Mouse (Mus musculus) hindbrain, embryonic 16.5 days (tissue): Measurements from ENCODE around the gene Srgap3. TPM values are rescaled to one million over a fixed set of nuclear protein-coding genes. Genes with fewer than 3 reads are reported as not detected.

Experiments used
- ATAC-seq: fragments of 200-750 bp; cut with Nextera tagmentation; 2 replicates; pipeline ENCODE4 v1.8.0; 2017; ENCODE audit warnings: moderate TSS enrichment, moderate library complexity
- H3K27ac ChIP-seq: fragments of 300-500 bp; sonication (generic); 2 replicates; pipeline ENCODE4 v1.5.1; 2014; ENCODE audit warnings: low read depth, mild to moderate bottlenecking, control low read depth, low read length, moderate library complexity
- H3K27me3 ChIP-seq: fragments of 300-500 bp; sonication (generic); replicated peaks from 2 replicates; pipeline ENCODE4 v1.6.1; 2014; ENCODE audit warnings: low read length; ENCODE audit not compliant: control insufficient read depth, insufficient read depth
- H3K36me3 ChIP-seq: fragments of 300-500 bp; sonication (generic); 2 replicates; pipeline ENCODE4 v1.6.1; 2014; ENCODE audit warnings: mild to moderate bottlenecking, low read length, moderate library complexity, mixed read lengths; ENCODE audit not compliant: control insufficient read depth, insufficient read depth
- H3K4me1 ChIP-seq: fragments of 300-500 bp; sonication (generic); 2 replicates; pipeline ENCODE4 v1.6.1; 2014; ENCODE audit warnings: low read depth, low read length; ENCODE audit not compliant: control insufficient read depth, insufficient read depth
- H3K4me2 ChIP-seq: fragments of 300-500 bp; sonication (generic); 2 replicates; pipeline ENCODE4 v1.6.1; 2014; ENCODE audit warnings: mild to moderate bottlenecking, low read length, control low read depth, moderate library complexity
- H3K4me3 ChIP-seq: fragments of 300-500 bp; sonication (generic); 2 replicates; pipeline ENCODE4 v1.5.1; 2014; ENCODE audit warnings: mild to moderate bottlenecking, low read length, control low read depth, moderate library complexity
- H3K9ac ChIP-seq: fragments of 300-500 bp; sonication (generic); 2 replicates; pipeline ENCODE4 v1.6.1; 2014; ENCODE audit warnings: low read depth, mild to moderate bottlenecking, control low read depth, low read length, moderate library complexity
- H3K9me3 ChIP-seq: fragments of 300-500 bp; sonication (generic); 2 replicates; pipeline ENCODE4 v1.6.1; 2014; ENCODE audit warnings: mild to moderate bottlenecking, low read length, moderate library complexity; ENCODE audit not compliant: control insufficient read depth
- WGBS: fragments of 180-500 bp; shearing (Covaris S2); extraction: QIAGEN DNeasy Blood & Tissue Kit; methylation state at CpG from one replicate; pipeline ENCODE4 v1.1.7; 2014; 5-methylcytosine and 5-hydroxymethylcytosine counted together
- polyA plus RNA-seq: library from polyadenylated mRNA; unstranded; fragments of >200 nt; fragmentation: Nextera tagmentation; extraction: Ambion mirVana; gene quantifications from 2 replicates; pipeline ENCODE4 v1.2.1, GENCODE M21; 2015

Gene Srgap3
- polyA plus RNA-seq, 1 experiment from 2014 or later, result 27.0 TPM

DNA sequence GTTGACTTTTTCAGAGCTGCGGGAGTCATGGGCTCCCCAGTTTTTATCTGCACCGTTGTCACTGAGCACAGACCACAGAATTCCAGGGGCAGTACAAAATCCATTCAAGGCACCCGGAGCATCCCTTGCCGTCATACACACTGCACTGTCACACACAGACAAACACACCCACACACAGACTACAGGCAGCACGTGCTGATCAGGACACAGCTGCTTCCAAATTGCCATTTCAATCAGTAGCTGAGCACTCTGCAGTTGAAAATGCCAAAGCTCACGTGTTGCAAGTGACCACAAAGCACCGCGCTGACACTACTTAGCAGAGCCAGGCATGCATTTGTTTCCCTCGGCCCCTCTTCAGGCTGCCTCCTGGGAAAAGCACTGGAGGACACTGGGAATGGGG lies 7.8 kb downstream of the Srgap3 start:
- 61% methylated on average over 9 of the region's 9 CpGs for WGBS
- no peak for ATAC-seq
- no peak overlapping the region for H3K27ac ChIP-seq

DNA sequence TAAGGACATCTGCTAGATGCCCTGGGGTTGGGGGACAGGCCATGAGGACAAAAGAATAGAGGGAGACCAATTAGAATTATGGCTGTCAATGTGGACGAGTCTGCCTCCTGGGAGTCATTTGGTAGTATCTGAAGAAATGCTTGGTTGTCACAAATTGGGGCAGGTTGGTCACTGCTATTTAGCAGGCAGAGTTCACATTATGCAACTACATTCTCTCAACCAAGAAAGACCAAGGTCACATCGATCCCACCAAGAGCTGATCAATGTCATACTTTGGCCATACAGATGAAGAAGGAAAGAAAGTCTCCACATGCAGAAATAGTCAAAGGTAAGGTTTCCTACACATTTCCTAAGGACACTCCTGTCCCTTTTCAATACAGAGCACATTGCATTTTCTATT lies 9.3 kb downstream of the Srgap3 start:
- H3K4me3 ChIP-seq, result no peak overlapping the region
- H3K27me3 ChIP-seq, result no peaks in the 10 kb centered on the region
- no peak overlapping the region for H3K9ac ChIP-seq
- H3K9me3 ChIP-seq, result no peaks in the 10 kb centered on the region
- H3K27ac ChIP-seq, result no peak overlapping the region
- no peaks in the 10 kb centered on the region for H3K36me3 ChIP-seq
- peaks cover 24% of the 10 kb centered on the region for H3K4me1 ChIP-seq
- WGBS, result 67% methylated on average over 2 of the region's 2 CpGs
- H3K4me2 ChIP-seq, result no peak overlapping the region
- ATAC-seq, result no peak

More for the DNA sequence above, 7.8 kb downstream of the Srgap3 start:
- no peaks in the 10 kb centered on the region for H3K9me3 ChIP-seq
- no peak overlapping the region for H3K4me3 ChIP-seq
- H3K4me1 ChIP-seq, result peaks cover 33% of the 10 kb centered on the region
- no peaks in the 10 kb centered on the region for H3K27me3 ChIP-seq
- H3K4me2 ChIP-seq, result peak overlapping the region; percentile 19
- H3K9ac ChIP-seq, result no peak overlapping the region
- no peaks in the 10 kb centered on the region for H3K36me3 ChIP-seq

DNA sequence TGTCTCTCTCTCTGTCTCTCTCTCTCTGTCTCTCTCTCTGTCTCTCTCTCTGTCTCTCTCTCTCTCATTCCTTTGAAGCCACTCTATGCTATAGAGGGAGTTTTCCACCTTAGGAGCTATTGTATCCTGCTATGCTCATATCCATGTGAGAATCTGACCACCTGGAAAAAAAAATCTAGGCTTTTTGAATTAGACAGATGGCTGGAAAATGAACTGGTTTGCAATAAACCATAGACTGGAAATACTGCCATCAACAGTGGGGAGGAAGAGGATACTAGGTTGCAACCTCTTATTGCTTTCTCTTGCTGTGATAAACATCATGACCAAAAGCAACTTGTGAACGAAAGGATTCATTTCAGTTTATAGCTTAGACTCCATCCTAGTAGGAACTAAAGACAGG lies 12.6 kb downstream of the Srgap3 start:
- H3K27ac ChIP-seq, result no peak overlapping the region
- H3K9ac ChIP-seq, result no peak overlapping the region
- H3K36me3 ChIP-seq, result no peaks in the 10 kb centered on the region
- 76% methylated on average over 1 of the region's 1 CpGs for WGBS
- ATAC-seq, result no peak
- no peak overlapping the region for H3K4me2 ChIP-seq
- no peaks in the 10 kb centered on the region for H3K9me3 ChIP-seq
- H3K4me1 ChIP-seq, result peaks cover 31% of the 10 kb centered on the region
- H3K27me3 ChIP-seq, result no peaks in the 10 kb centered on the region
- H3K4me3 ChIP-seq, result no peak overlapping the region

DNA sequence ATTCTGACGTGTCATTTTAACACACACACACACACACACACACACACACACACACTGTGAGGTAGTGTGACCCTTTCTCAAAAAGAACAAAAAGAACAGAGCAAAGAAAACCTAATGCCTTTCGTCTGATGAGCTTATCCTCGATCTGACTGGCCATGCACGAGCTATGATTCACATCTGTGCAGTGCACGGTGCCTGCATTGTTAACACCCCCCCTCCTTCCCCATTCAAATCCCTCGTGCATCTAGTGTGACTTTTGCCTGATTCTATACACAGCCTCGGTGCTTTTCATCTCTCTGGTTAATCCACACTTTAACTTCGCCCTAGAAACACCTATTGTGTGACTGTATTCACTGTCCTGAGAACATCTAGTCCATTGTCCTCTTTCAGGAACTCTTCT lies 14.5 kb downstream of the Srgap3 start:
- Histone ChIP-seq H3K4me2 (no peak overlapping the region), H3K36me3 (no peaks in the 10 kb centered on the region), H3K4me3 (no peak overlapping the region), H3K27ac (no peak overlapping the region), H3K9ac (no peak overlapping the region), H3K9me3 (no peaks in the 10 kb centered on the region), H3K27me3 (no peaks in the 10 kb centered on the region), H3K4me1 (peaks cover 32% of the 10 kb centered on the region)
- WGBS, result 20% methylated on average over 8 of the region's 8 CpGs
- no peak for ATAC-seq

DNA sequence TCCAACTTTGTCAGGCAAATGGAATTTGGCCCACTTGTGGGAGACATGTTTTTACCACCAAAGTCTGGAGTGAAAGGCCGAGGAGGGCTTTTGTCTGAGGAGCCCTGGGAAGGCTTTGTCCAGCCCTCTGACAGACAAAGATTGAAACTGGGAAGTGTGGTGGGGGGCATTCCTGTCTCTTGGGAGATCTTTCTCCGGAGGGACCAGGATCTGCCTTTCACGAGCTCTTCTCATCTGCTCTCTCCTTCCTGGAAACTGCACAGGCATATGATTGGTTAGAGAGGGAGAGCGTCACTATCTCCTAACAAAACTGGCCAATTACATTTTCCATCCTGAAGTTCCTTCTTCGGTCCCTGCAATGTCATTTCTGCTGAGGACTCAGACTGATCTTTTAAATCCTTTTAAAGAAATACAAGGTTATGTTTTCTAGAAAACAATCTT lies 17.0 kb downstream of the Srgap3 start:
- peak; percentile 79 for ATAC-seq
- Histone ChIP-seq H3K4me2 (peak overlapping the region; percentile 41), H3K4me1 (peaks cover 47% of the 10 kb centered on the region), H3K36me3 (no peaks in the 10 kb centered on the region), H3K27ac (peak overlapping the region; percentile 44), H3K27me3 (no peaks in the 10 kb centered on the region), H3K9me3 (no peaks in the 10 kb centered on the region), H3K9ac (no peak overlapping the region), H3K4me3 (no peak overlapping the region)
- WGBS, result 7% methylated on average over 5 of the region's 5 CpGs

DNA sequence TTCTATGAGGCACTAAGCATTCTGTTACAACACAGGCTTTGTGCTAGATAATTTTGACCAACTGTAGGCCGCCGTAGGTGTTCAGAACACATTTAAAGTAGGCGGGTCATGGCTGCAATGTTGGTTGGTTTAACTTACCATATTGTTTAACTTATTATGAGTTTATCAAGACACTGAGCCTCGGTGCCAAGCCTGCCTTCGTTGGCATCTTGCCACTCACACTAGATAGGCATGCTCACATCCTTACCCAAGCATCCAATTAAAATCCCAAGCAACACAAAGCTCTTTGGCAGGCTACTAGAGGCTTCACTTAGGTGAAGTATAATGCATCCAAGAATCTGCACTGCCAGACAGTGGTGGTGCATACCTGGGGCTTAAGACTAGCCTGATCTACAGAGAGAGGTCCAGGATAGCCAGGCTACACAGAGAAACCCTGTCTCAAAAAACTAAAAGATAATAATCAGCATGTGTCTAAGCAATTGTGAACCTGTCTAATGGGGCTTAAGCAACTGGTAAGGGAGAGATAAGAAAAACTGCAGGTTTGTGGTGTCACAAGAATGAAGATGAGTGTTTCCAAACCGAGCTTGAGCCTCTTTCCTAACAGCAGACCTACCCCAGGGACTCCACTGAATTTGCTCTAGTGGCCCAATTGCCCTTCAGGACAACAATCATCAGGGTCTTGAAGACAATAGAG lies 17.6 kb downstream of the Srgap3 start:
- Histone ChIP-seq H3K36me3 (no peaks in the 10 kb centered on the region), H3K27me3 (no peaks in the 10 kb centered on the region), H3K4me3 (no peak overlapping the region), H3K4me1 (peaks cover 52% of the 10 kb centered on the region), H3K9me3 (no peaks in the 10 kb centered on the region), H3K4me2 (peak overlapping the region; percentile 41), H3K27ac (peak overlapping the region; percentile 44), H3K9ac (no peak overlapping the region)
- 0 out of 2 replicates have a peak, but pooled peaks have one; percentile 11 for ATAC-seq
- WGBS, result 54% methylated on average over 6 of the region's 6 CpGs

DNA sequence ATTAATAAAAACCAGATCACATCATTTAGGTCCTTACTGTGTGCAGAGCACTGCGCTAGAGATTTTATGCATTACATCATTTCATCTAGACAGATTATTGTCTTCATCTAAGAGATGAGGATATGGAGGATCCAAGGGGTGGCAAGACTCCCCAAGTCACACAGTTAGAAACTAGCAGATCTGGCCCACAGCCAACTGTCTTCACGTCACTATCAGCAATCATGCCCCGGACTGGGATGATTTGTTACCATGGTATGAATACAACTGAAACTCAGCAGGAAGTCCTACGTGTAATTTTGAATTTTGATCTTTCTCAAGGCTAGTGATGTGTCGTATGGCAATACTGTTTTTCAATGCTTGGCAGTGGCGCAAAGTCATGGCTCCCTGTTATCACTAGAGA lies 18.2 kb downstream of the Srgap3 start:
- 53% methylated on average over 6 of the region's 6 CpGs for WGBS
- no peak overlapping the region for H3K27ac ChIP-seq

DNA sequence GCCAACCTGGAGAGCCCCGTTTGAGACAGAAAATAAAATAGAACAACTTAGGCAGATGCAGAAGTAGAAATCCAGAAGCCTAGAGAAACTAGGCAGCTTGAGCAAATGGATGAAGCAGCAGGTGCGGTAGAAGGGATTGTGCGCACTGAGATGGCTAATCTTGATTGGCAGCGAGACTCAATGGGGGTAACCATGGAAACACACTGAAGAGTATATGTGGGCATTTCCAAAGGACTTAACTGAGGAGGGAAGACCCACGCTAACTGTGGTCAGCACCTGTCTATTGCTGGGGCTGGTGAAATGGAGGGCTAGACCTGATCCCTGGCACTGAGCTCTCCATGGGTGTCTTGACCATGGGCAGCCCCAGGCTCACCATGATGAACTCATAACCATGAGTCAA lies 19.7 kb downstream of the Srgap3 start:
- no peak overlapping the region for H3K27ac ChIP-seq
- H3K4me1 ChIP-seq, result peaks cover 45% of the 10 kb centered on the region
- 48% methylated on average over 5 of the region's 5 CpGs for WGBS

More for the DNA sequence above, 18.2 kb downstream of the Srgap3 start:
- H3K4me2 ChIP-seq, result no peak overlapping the region
- H3K9ac ChIP-seq, result no peak overlapping the region
- H3K9me3 ChIP-seq, result no peaks in the 10 kb centered on the region
- H3K4me3 ChIP-seq, result no peak overlapping the region
- ATAC-seq, result no peak
- H3K36me3 ChIP-seq, result no peaks in the 10 kb centered on the region
- H3K27me3 ChIP-seq, result no peaks in the 10 kb centered on the region
- H3K4me1 ChIP-seq, result peaks cover 53% of the 10 kb centered on the region

DNA sequence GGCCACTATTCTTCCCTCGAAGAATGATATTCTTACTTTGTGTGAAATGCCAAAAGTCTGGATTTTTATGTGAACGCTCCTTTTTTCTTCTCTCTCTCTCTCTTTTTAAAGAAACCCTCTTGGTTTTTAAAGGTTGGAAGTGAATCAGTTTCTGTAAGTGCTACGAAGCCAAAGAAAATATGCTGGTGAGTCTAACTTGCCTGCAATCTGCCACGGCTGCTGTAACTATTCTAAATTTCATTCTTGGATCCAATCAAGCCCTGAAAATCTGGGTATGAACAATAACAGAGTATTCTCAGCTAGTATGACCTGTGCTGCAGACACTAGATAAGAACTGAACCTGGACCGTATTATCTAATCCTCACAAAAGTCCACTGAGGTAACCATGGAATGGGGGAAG lies 21.1 kb downstream of the Srgap3 start:
- ATAC-seq, result no peak
- H3K27ac ChIP-seq, result no peak overlapping the region
- no peak overlapping the region for H3K4me3 ChIP-seq
- H3K27me3 ChIP-seq, result no peaks in the 10 kb centered on the region
- no peaks in the 10 kb centered on the region for H3K36me3 ChIP-seq
- peaks cover 36% of the 10 kb centered on the region for H3K4me1 ChIP-seq
- no peak overlapping the region for H3K9ac ChIP-seq
- WGBS, result 78% methylated on average over 5 of the region's 5 CpGs
- H3K4me2 ChIP-seq, result no peak overlapping the region
- no peaks in the 10 kb centered on the region for H3K9me3 ChIP-seq

More for the DNA sequence above, 19.7 kb downstream of the Srgap3 start:
- Histone ChIP-seq H3K4me3 (no peak overlapping the region), H3K9me3 (no peaks in the 10 kb centered on the region), H3K9ac (no peak overlapping the region), H3K4me2 (no peak overlapping the region), H3K27me3 (no peaks in the 10 kb centered on the region), H3K36me3 (no peaks in the 10 kb centered on the region)
- no peak for ATAC-seq
